Comparison of ENCODE assay signal across 17 mouse cellular contexts in genomic region chr2:30244595-30245178, GRCm38 (mm10). TPM values are rescaled to one million over a fixed set of nuclear protein-coding genes. Genes with fewer than 3 reads are reported as not detected.
A peak's percentile ranks its signal among the peaks of the same experiment; 100 is the strongest.
DNase-seq lines count a peak whose midpoint lies in the region; ATAC-seq and TF ChIP-seq lines count a peak whose summit lies in the region.
"Had no signal": no experiment of that assay in that cellular context is flagged by ENCODE, and none has a peak within 500 bp of the region (broad histone marks: within the 10 kb centered on the region; RNA-seq: fewer than 3 reads in every experiment).

No protein-coding gene starts in this region.

- 0 out of 2 replicates have a peak overlapping the region, but pooled peaks have one; percentile 11 for H3K9ac ChIP-seq in heart, embryonic 12.5 days
- peak overlapping the region; percentile 42; the same call in 1 of the 2 replicates for H3K9ac ChIP-seq in lung, embryonic 16.5 days (ENCODE audit: low read length)
- H3K9ac ChIP-seq in intestine, embryonic 16.5 days (ENCODE audit: low read depth, low read length), result 0 out of 2 replicates have a peak overlapping the region, but pooled peaks have one; percentile 21
- no peak overlapping the region for H3K9ac ChIP-seq in liver, postnatal 0 days (replicated peaks)
- H3K9ac ChIP-seq: forebrain, postnatal 0 days had no signal

- no peak overlapping the region for H3K4me3 ChIP-seq in heart, embryonic 12.5 days
- no peak overlapping the region for H3K4me3 ChIP-seq in lung, embryonic 16.5 days (ENCODE audit: low read length)
- H3K4me3 ChIP-seq in intestine, embryonic 16.5 days (ENCODE audit: low read length), result no peak overlapping the region
- no peak overlapping the region for H3K4me3 ChIP-seq in liver, postnatal 0 days (ENCODE audit: low read depth, low read length)

- no peak overlapping the region for H3K4me2 ChIP-seq in heart, embryonic 12.5 days
- H3K4me2 ChIP-seq in lung, embryonic 16.5 days (ENCODE audit: low read depth, low read length), result no peak overlapping the region
- H3K4me2 ChIP-seq in intestine, embryonic 16.5 days (ENCODE audit: low read depth, low read length), result 0 out of 2 replicates have a peak overlapping the region, but pooled peaks have one; percentile 6
- H3K4me2 ChIP-seq in liver, postnatal 0 days (ENCODE audit: low read depth, low read length), result no peak overlapping the region

- no peak for TF ChIP-seq EP300 in liver, postnatal 0 days (IDR thresholded peaks at IDR 0.05; ENCODE audit: low read depth)

- H3K27ac ChIP-seq in heart, embryonic 12.5 days (ENCODE audit: poor library complexity, severe bottlenecking), result no peak overlapping the region
- peak overlapping the region; percentile 47 for H3K27ac ChIP-seq in lung, embryonic 16.5 days (ENCODE audit: low read length)
- peak overlapping the region; percentile 42; the same call in 1 of the 2 replicates for H3K27ac ChIP-seq in intestine, embryonic 16.5 days (ENCODE audit: low read length)
- H3K27ac ChIP-seq in liver, postnatal 0 days (ENCODE audit: low read depth), result peak overlapping the region; percentile 7
- H3K27ac ChIP-seq: macrophage had no signal

- H3K27me3 ChIP-seq in heart, embryonic 12.5 days (replicated peaks), result no peaks in the 10 kb centered on the region
- H3K27me3 ChIP-seq in lung, embryonic 16.5 days (ENCODE audit: control insufficient read depth, insufficient read depth, low read depth, low read length), result no peaks in the 10 kb centered on the region
- H3K27me3 ChIP-seq in intestine, embryonic 16.5 days (replicated peaks; ENCODE audit: control insufficient read depth, insufficient read depth, low read length), result no peaks in the 10 kb centered on the region
- H3K27me3 ChIP-seq in liver, postnatal 0 days (ENCODE audit: insufficient read depth, low read length), result no peaks in the 10 kb centered on the region

- no peaks in the 10 kb centered on the region for H3K9me3 ChIP-seq in heart, embryonic 12.5 days (replicated peaks)
- no peaks in the 10 kb centered on the region for H3K9me3 ChIP-seq in lung, embryonic 16.5 days (ENCODE audit: control insufficient read depth, low read length)
- H3K9me3 ChIP-seq in intestine, embryonic 16.5 days (ENCODE audit: control insufficient read depth, low read length), result no peaks in the 10 kb centered on the region
- no peaks in the 10 kb centered on the region for H3K9me3 ChIP-seq in liver, postnatal 0 days (ENCODE audit: low read length)

- no peak for TF ChIP-seq CTCF in liver, postnatal 0 days (IDR thresholded peaks at IDR 0.05; ENCODE audit: low read depth)

- DNase-seq in heart, postnatal 4 days, result no peak
- DNase-seq in lung, postnatal 25 days (ENCODE audit: low spot score), result no peak
- no peak for DNase-seq in liver, postnatal 0 days
- DNase-seq in adrenal gland, adult 8-10 months, result no peak
- no peak for DNase-seq in layer of hippocampus, postnatal 14 days (ENCODE audit: low spot score in 2 of 2)
- DNase-seq: cerebellum, adult 11 months; forebrain, postnatal 0 days; right cerebral cortex, postnatal 14 days had no signal

- no peak for ATAC-seq in heart, embryonic 12.5 days (ENCODE audit: insufficient number of reproducible peaks, low FRiP score)
- ATAC-seq in lung, embryonic 16.5 days (ENCODE audit: low read depth), result peak; percentile 18; the same call in 1 of the 2 replicates
- ATAC-seq in intestine, embryonic 16.5 days, result peak; percentile 8; the same call in 1 of the 2 replicates
- peak; percentile 28 for ATAC-seq in liver, postnatal 0 days
- ATAC-seq: forebrain, postnatal 0 days; hindbrain, embryonic 16.5 days had no signal

- peaks cover 83% of the 10 kb centered on the region for H3K36me3 ChIP-seq in heart, embryonic 12.5 days
- H3K36me3 ChIP-seq in lung, embryonic 16.5 days (ENCODE audit: control insufficient read depth, insufficient read depth, low read length), result peaks cover 27% of the 10 kb centered on the region
- H3K36me3 ChIP-seq in intestine, embryonic 16.5 days (ENCODE audit: control insufficient read depth, insufficient read depth, low read length), result peaks cover 27% of the 10 kb centered on the region
- peaks cover 60% of the 10 kb centered on the region for H3K36me3 ChIP-seq in liver, postnatal 0 days (replicated peaks; ENCODE audit: insufficient read depth, low read length)

- 74% methylated on average over 7 of the region's 7 CpGs for WGBS in heart, embryonic 12.5 days
- 51% methylated on average over 7 of the region's 7 CpGs for WGBS in lung, embryonic 16.5 days
- 56% methylated on average over 7 of the region's 7 CpGs for WGBS in intestine, embryonic 16.5 days
- 64% methylated on average over 7 of the region's 7 CpGs for WGBS in liver, postnatal 0 days (ENCODE audit: insufficient replicate concordance)

- peaks cover 44% of the 10 kb centered on the region for H3K4me1 ChIP-seq in heart, embryonic 12.5 days (replicated peaks)
- H3K4me1 ChIP-seq in lung, embryonic 16.5 days (replicated peaks; ENCODE audit: control insufficient read depth, insufficient read depth, low read length), result peaks cover 13% of the 10 kb centered on the region
- H3K4me1 ChIP-seq in intestine, embryonic 16.5 days (ENCODE audit: control insufficient read depth, insufficient read depth, low read length), result peaks cover 23% of the 10 kb centered on the region
- peaks cover 59% of the 10 kb centered on the region for H3K4me1 ChIP-seq in liver, postnatal 0 days (ENCODE audit: insufficient read depth)

RNA-seq across cellular contexts. Expression of gene Gm28035, which starts 4.3 kb away (rescaled TPM):
- 0.33 and 0.40 TPM in 2 replicates for polyA plus RNA-seq in heart, embryonic 12.5 days (2016; fragmentation: Nextera tagmentation; extraction: Ambion mirVana)
- 1 to 10 TPM in 1 of 2 experiments, under 1 TPM in 1; 0.88 to 1.5 TPM for total RNA-seq in heart, postnatal 4 days (2021)
- polyA plus RNA-seq in lung, embryonic 16.5 days (2015; fragmentation: Nextera tagmentation; extraction: Ambion mirVana), result 0.16 and 0.18 TPM in 2 replicates
- polyA plus RNA-seq in intestine, embryonic 16.5 days (2015; fragmentation: Nextera tagmentation; extraction: Ambion mirVana), result 0.11 and 0.24 TPM in 2 replicates
- 0.14 and 0.18 TPM in 2 replicates for polyA plus RNA-seq in liver, postnatal 0 days (2015; fragmentation: Nextera tagmentation; extraction: Ambion mirVana)
- 1 to 10 TPM in 3 of 4 experiments, under 1 TPM in 1; 0.58 to 5.3 (median 2.8) TPM for total RNA-seq in adrenal gland, adult 8-10 months (2022)
- 1 to 10 TPM; 6.7 to 7.3 TPM for total RNA-seq in layer of hippocampus, postnatal 14 days (2021)

RNA-seq across cellular contexts. Expression of gene Lrrc8a, which starts 7.2 kb away (rescaled TPM):
- 35.4 and 37.7 TPM in 2 replicates for polyA plus RNA-seq in heart, embryonic 12.5 days (2016; fragmentation: Nextera tagmentation; extraction: Ambion mirVana)
- 10 to 100 TPM; 56.3 to 59.2 TPM for total RNA-seq in heart, postnatal 4 days (2021)
- 41.9 and 42.0 TPM in 2 replicates for polyA plus RNA-seq in lung, embryonic 16.5 days (2015; fragmentation: Nextera tagmentation; extraction: Ambion mirVana)
- 37.4 and 40.1 TPM in 2 replicates for polyA plus RNA-seq in intestine, embryonic 16.5 days (2015; fragmentation: Nextera tagmentation; extraction: Ambion mirVana)
- 18.6 and 20.3 TPM in 2 replicates for polyA plus RNA-seq in liver, postnatal 0 days (2015; fragmentation: Nextera tagmentation; extraction: Ambion mirVana)
- total RNA-seq in adrenal gland, adult 8-10 months (2022), result 10 to 100 TPM; 54.6 to 63.0 (median 57.8) TPM
- 10 to 100 TPM; 66.5 to 72.5 TPM for total RNA-seq in layer of hippocampus, postnatal 14 days (2021)

RNA-seq across cellular contexts. Expression of gene Phyhd1, which starts 21.3 kb away (rescaled TPM):
- 5.7 and 6.5 TPM in 2 replicates for polyA plus RNA-seq in heart, embryonic 12.5 days (2016; fragmentation: Nextera tagmentation; extraction: Ambion mirVana)
- total RNA-seq in heart, postnatal 4 days (2021), result 10 to 100 TPM; 20.6 to 26.0 TPM
- 7.4 and 8.2 TPM in 2 replicates for polyA plus RNA-seq in lung, embryonic 16.5 days (2015; fragmentation: Nextera tagmentation; extraction: Ambion mirVana)
- 10.5 and 10.8 TPM in 2 replicates for polyA plus RNA-seq in intestine, embryonic 16.5 days (2015; fragmentation: Nextera tagmentation; extraction: Ambion mirVana)
- 19.3 and 23.2 TPM in 2 replicates for polyA plus RNA-seq in liver, postnatal 0 days (2015; fragmentation: Nextera tagmentation; extraction: Ambion mirVana)
- 10 to 100 TPM; 12.0 to 20.7 (median 15.4) TPM for total RNA-seq in adrenal gland, adult 8-10 months (2022)
- total RNA-seq in layer of hippocampus, postnatal 14 days (2021), result 10 to 100 TPM; 23.1 to 24.0 TPM

RNA-seq across cellular contexts. Expression of gene Gm28038, which starts 36.2 kb away (rescaled TPM):
- not detected in 2 replicates for polyA plus RNA-seq in heart, embryonic 12.5 days (2016; fragmentation: Nextera tagmentation; extraction: Ambion mirVana)
- 1 to 10 TPM in 1 of 2 experiments, not detected in 1; 4.6 TPM for total RNA-seq in heart, postnatal 4 days (2021)
- polyA plus RNA-seq in lung, embryonic 16.5 days (2015; fragmentation: Nextera tagmentation; extraction: Ambion mirVana), result not detected in 2 replicates
- polyA plus RNA-seq in intestine, embryonic 16.5 days (2015; fragmentation: Nextera tagmentation; extraction: Ambion mirVana), result not detected in 2 replicates
- polyA plus RNA-seq in liver, postnatal 0 days (2015; fragmentation: Nextera tagmentation; extraction: Ambion mirVana), result not detected in 2 replicates
- total RNA-seq in adrenal gland, adult 8-10 months (2022), result not detected
- not detected for total RNA-seq in layer of hippocampus, postnatal 14 days (2021)
- total RNA-seq: adrenal gland, adult 18-20 months; heart, adult 18-20 months; layer of hippocampus, postnatal 10 days; neutrophil, adult 5-6 weeks had no signal
- polyA plus RNA-seq: forebrain, postnatal 0 days; hindbrain, embryonic 16.5 days had no signal

RNA-seq across cellular contexts. Expression of gene Kyat1, which starts 39.0 kb away (rescaled TPM):
- 14.0 and 14.9 TPM in 2 replicates for polyA plus RNA-seq in heart, embryonic 12.5 days (2016; fragmentation: Nextera tagmentation; extraction: Ambion mirVana)
- 10 to 100 TPM; 33.3 to 35.3 TPM for total RNA-seq in heart, postnatal 4 days (2021)
- polyA plus RNA-seq in lung, embryonic 16.5 days (2015; fragmentation: Nextera tagmentation; extraction: Ambion mirVana), result 12.7 and 12.9 TPM in 2 replicates
- 24.6 and 28.9 TPM in 2 replicates for polyA plus RNA-seq in intestine, embryonic 16.5 days (2015; fragmentation: Nextera tagmentation; extraction: Ambion mirVana)
- 32.2 and 32.3 TPM in 2 replicates for polyA plus RNA-seq in liver, postnatal 0 days (2015; fragmentation: Nextera tagmentation; extraction: Ambion mirVana)
- total RNA-seq in adrenal gland, adult 8-10 months (2022), result 10 to 100 TPM; 21.3 to 27.4 (median 22.8) TPM
- 10 to 100 TPM; 19.7 to 22.4 TPM for total RNA-seq in layer of hippocampus, postnatal 14 days (2021)
